Mouse (Mus musculus) ES-E14 (cell line): Measurements from ENCODE around the gene Ralgds.

Experiments used
- CHD2 ChIP-seq: IDR thresholded peaks from 2 replicates; pipeline ENCODE4 v1.6.1; 2014; ENCODE audit warnings: mild to moderate bottlenecking, low read depth, low read length, inconsistent platforms
- ZC3H11A ChIP-seq: IDR thresholded peaks from 2 replicates; pipeline ENCODE4 v1.6.1; 2012; ENCODE audit warnings: low read depth, mild to moderate bottlenecking, inconsistent platforms, low read length, borderline replicate concordance
- ZNF384 ChIP-seq: IDR thresholded peaks from 2 replicates; pipeline ENCODE4 v1.6.1; 2012; ENCODE audit warnings: low read depth, low read length, inconsistent platforms

DNA sequence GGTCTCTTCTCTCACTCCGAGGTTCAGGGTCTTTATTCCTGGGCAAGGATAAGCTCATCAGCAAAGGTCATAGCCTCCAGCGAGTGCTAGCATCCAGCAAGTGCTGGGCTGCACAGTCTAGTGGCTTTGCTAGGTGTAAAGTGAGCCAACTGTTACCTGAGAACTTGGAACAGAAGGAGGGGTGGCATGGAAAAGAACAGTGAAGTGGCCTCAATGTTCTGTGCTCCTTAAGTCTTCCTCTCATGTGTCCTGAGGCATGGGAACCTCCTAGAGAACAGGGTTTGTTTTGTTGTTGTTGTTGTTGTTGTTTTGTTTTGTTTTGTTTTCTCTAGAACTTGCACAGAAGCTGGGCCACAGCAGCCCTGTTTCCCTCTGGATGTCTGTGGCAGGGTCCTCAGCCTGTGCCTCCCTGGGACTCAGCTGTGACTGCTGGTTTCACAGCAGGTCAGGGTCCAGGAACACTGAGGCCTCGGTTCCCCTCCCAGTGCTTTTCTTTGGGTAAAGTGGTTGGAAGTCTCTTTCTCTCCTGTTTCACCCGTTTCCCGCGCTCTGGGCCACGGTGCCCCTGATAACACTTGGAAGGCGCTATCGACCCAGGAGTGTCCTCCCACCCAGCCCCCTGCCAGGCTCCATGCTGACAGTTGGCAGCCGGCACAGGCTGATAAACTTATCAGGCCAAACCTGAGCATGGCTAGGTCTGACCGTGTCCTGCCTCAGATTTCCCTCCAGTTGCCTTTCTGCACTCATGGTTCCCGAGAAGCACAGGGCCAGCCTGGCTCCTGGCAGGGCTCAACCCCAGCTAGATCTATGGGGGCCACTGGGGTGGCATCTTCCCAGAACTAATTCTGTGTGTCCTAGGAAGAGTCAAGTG, 89.0 kb downstream of the Ralgds start:
- TF ChIP-seq ZNF384 (no peak), ZC3H11A (no peak), CHD2 (no peak)
